In the genomic region with DNA sequence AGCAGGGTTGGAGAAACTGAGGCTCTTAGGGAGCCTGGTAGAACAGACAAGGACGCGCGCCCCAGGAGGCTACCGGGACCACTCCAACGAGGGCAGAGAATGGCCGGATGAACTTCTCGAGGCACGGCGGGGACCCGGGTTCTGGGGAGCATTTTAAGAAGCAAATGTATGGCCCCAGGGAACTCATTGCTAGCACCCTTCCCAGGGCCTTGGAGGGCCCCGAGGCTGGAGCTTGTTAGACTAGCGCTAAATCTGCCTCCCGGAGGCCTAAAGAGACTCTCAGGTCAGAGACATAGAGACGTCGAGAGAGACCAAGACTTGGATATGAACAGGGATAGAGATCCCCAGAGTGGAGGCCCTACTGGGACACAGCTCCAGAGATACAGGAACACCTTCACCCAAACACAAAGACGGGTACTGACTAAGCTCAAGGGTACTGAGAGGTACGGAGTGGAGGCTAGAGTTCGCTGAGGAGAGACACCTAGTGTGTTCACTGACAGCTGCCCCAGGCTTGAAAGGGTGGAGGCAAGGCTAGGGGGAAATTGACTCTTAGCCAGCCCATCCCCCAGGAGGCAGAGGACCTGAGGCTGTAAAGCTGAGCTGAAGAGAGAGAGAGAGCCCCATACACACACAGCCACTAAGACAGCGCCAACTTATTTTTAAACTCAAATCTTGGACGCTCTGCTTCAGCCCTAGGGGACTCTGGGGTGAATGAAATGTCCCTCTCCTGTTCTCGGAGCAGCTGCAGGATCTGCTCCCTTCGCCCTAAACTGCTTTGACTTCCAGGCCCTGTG, we compare ENCODE assay signal across 8 mouse cellular contexts. TPM values are rescaled to one million over a fixed set of nuclear protein-coding genes. Genes with fewer than 3 reads are reported as not detected.
DNase-seq lines count a peak whose midpoint lies in the region; ATAC-seq and TF ChIP-seq lines count a peak whose summit lies in the region.

No protein-coding gene starts in this region.

- no peaks in the 10 kb centered on the region for H3K27me3 ChIP-seq in ES-Bruce4 (ENCODE audit: control insufficient read depth, insufficient read depth, low read length, poor library complexity, severe bottlenecking)
- no peaks in the 10 kb centered on the region for H3K27me3 ChIP-seq in forebrain, embryonic 11.5 days (ENCODE audit: control insufficient read depth, insufficient read depth, low read length)
- peaks cover 10% of the 10 kb centered on the region for H3K27me3 ChIP-seq in hindbrain, embryonic 11.5 days (ENCODE audit: control insufficient read depth, insufficient read depth, low read length)
- H3K27me3 ChIP-seq in stomach, embryonic 16.5 days (ENCODE audit: control insufficient read depth, insufficient read depth, low read length) = no peaks in the 10 kb centered on the region

- H3K9me3 ChIP-seq in ES-Bruce4 (replicated peaks; ENCODE audit: control insufficient read depth, insufficient read depth, low read length, poor library complexity, severe bottlenecking) = no peaks in the 10 kb centered on the region
- H3K9me3 ChIP-seq in forebrain, embryonic 11.5 days (ENCODE audit: control insufficient read depth, low read length) = no peaks in the 10 kb centered on the region
- H3K9me3 ChIP-seq in hindbrain, embryonic 11.5 days (ENCODE audit: control insufficient read depth, low read length) = no peaks in the 10 kb centered on the region
- no peaks in the 10 kb centered on the region for H3K9me3 ChIP-seq in stomach, embryonic 16.5 days (replicated peaks; ENCODE audit: control insufficient read depth, low read length)

- H3K4me1 ChIP-seq in ES-Bruce4 (ENCODE audit: control insufficient read depth, insufficient read depth, low read length) = peaks cover 10% of the 10 kb centered on the region
- H3K4me1 ChIP-seq in forebrain, embryonic 11.5 days (replicated peaks; ENCODE audit: control insufficient read depth, insufficient read depth, low read length) = peaks cover 23% of the 10 kb centered on the region
- 0 out of 2 replicates have a peak, but pooled peaks cover 4% of the 10 kb centered on the region for H3K4me1 ChIP-seq in hindbrain, embryonic 11.5 days (replicated peaks; ENCODE audit: control insufficient read depth, insufficient read depth, low read length)
- H3K4me1 ChIP-seq in stomach, embryonic 16.5 days (ENCODE audit: control insufficient read depth, insufficient read depth, low read length) = peaks cover 39% of the 10 kb centered on the region

- 3% methylated on average over 22 of the region's 22 CpGs for WGBS in forebrain, embryonic 11.5 days
- WGBS in hindbrain, embryonic 11.5 days = 4% methylated on average over 22 of the region's 22 CpGs
- WGBS in stomach, embryonic 16.5 days = 6% methylated on average over 22 of the region's 22 CpGs

- H3K36me3 ChIP-seq in ES-Bruce4 (ENCODE audit: control insufficient read depth, insufficient read depth, low read length, poor library complexity, severe bottlenecking) = no peaks in the 10 kb centered on the region
- H3K36me3 ChIP-seq in forebrain, embryonic 11.5 days (ENCODE audit: control insufficient read depth, insufficient read depth, low read length) = no peaks in the 10 kb centered on the region
- no peaks in the 10 kb centered on the region for H3K36me3 ChIP-seq in hindbrain, embryonic 11.5 days (ENCODE audit: control insufficient read depth, insufficient read depth, low read length)
- 0 out of 2 replicates have a peak, but pooled peaks cover 4% of the 10 kb centered on the region for H3K36me3 ChIP-seq in stomach, embryonic 16.5 days (ENCODE audit: control insufficient read depth, insufficient read depth, low read length)

- peak; percentile 60; the same call in 1 of the 2 replicates for TF ChIP-seq EP300 in ES-Bruce4 (IDR thresholded peaks at IDR 0.05; ENCODE audit: insufficient read depth, low read depth, low read length)

- ATAC-seq in forebrain, embryonic 11.5 days (replicated peaks; ENCODE audit: low FRiP score) = no peak; the same call in 1 of the 2 replicates
- ATAC-seq in hindbrain, embryonic 11.5 days (ENCODE audit: low FRiP score) = no peak
- ATAC-seq in stomach, embryonic 16.5 days (ENCODE audit: insufficient read depth, low FRiP score) = 0 out of 2 replicates have a peak, but pooled peaks have one; percentile 2

- TF ChIP-seq CTCF in ES-Bruce4 (IDR thresholded peaks at IDR 0.05; ENCODE audit: low read depth, low read length) = no peak

- peak overlapping the region; percentile 72 for H3K4me3 ChIP-seq in ES-Bruce4 (ENCODE audit: low read depth, low read length)
- peak overlapping the region; percentile 72 for H3K4me3 ChIP-seq in forebrain, embryonic 11.5 days (ENCODE audit: low read depth, low read length)
- peak overlapping the region; percentile 62 for H3K4me3 ChIP-seq in hindbrain, embryonic 11.5 days (ENCODE audit: low read depth, low read length)
- H3K4me3 ChIP-seq in stomach, embryonic 16.5 days (replicated peaks; ENCODE audit: low read length) = peak overlapping the region; percentile 92

- no peak overlapping the region for H3K27ac ChIP-seq in ES-Bruce4 (ENCODE audit: insufficient read depth, low read length)
- H3K27ac ChIP-seq in forebrain, embryonic 11.5 days (ENCODE audit: low read depth, low read length) = no peak overlapping the region
- H3K27ac ChIP-seq in hindbrain, embryonic 11.5 days (ENCODE audit: low read depth, low read length) = 0 out of 2 replicates have a peak overlapping the region, but pooled peaks have one; percentile 47
- H3K27ac ChIP-seq in stomach, embryonic 16.5 days (ENCODE audit: low read length) = peak overlapping the region; percentile 95

- peak overlapping the region; percentile 98 for H3K4me2 ChIP-seq in forebrain, embryonic 11.5 days (ENCODE audit: low read depth, low read length, severe bottlenecking)
- peak overlapping the region; percentile 97 for H3K4me2 ChIP-seq in hindbrain, embryonic 11.5 days (replicated peaks; ENCODE audit: low read depth, low read length)
- peak overlapping the region; percentile 82 for H3K4me2 ChIP-seq in stomach, embryonic 16.5 days (ENCODE audit: low read depth, low read length)

- peak; percentile 44 for DNase-seq in adrenal gland, adult 2 months
- no peak for DNase-seq in adrenal gland, postnatal 4 days (ENCODE audit: low spot score in 2 of 2)
- no peak for DNase-seq in forebrain, embryonic 11.5 days (ENCODE audit: low spot score)
- peak; percentile 56 for DNase-seq in hindbrain, embryonic 11.5 days (ENCODE audit: low spot score)
- DNase-seq in lung, postnatal 4 days = peak; percentile 46 to 50
- no peak for DNase-seq in cerebellum, adult 9-11 months

- TF ChIP-seq POLR2A in ES-Bruce4 (IDR thresholded peaks at IDR 0.05; ENCODE audit: insufficient read depth, low read length) = no peak

- peak overlapping the region; percentile 85 for H3K9ac ChIP-seq in ES-Bruce4 (ENCODE audit: low read depth, poor library complexity, severe bottlenecking)
- peak overlapping the region; percentile 74 for H3K9ac ChIP-seq in forebrain, embryonic 11.5 days (ENCODE audit: low read length)
- H3K9ac ChIP-seq in hindbrain, embryonic 11.5 days (ENCODE audit: low read depth, low read length) = peak overlapping the region; percentile 65
- H3K9ac ChIP-seq in stomach, embryonic 16.5 days (ENCODE audit: low read length) = peak overlapping the region; percentile 97

RNA-seq across cellular contexts. Expression of a gene that starts 0.7 kb away (rescaled TPM):
- total RNA-seq in adrenal gland, adult 2 months (2021) = 10 to 100 TPM in 1 of 2 experiments, 1 to 10 TPM in 1; 6.6 to 15.7 TPM
- 23.6 and 27.6 TPM in 2 replicates for polyA plus RNA-seq in adrenal gland, adult 2 months (2012; rRNA removed)
- total RNA-seq in adrenal gland, postnatal 4 days (2021) = 10 to 100 TPM; 15.6 to 17.3 TPM
- 11.4 and 14.0 TPM in 2 replicates for polyA plus RNA-seq in ES-Bruce4 (2011; ENCODE audit: insufficient read depth, insufficient read length, low read depth, missing spikeins)
- 5.5 and 6.4 TPM in 2 replicates for polyA plus RNA-seq in forebrain, embryonic 11.5 days (2014; fragmentation: Nextera tagmentation; extraction: Ambion mirVana)
- 3.2 and 4.7 TPM in 2 replicates for polyA plus RNA-seq in hindbrain, embryonic 11.5 days (2014; fragmentation: Nextera tagmentation; extraction: Ambion mirVana)
- 10.1 and 10.8 TPM in 2 replicates for polyA plus RNA-seq in stomach, embryonic 16.5 days (2015; fragmentation: Nextera tagmentation; extraction: Ambion mirVana)

RNA-seq across cellular contexts. Expression of a gene that starts 7.8 kb away (rescaled TPM):
- 10 to 100 TPM; 33.4 to 33.5 TPM for total RNA-seq in adrenal gland, adult 2 months (2021)
- polyA plus RNA-seq in adrenal gland, adult 2 months (2012; rRNA removed) = 2.0 and 2.1 TPM in 2 replicates
- total RNA-seq in adrenal gland, postnatal 4 days (2021) = 10 to 100 TPM; 34.3 to 35.9 TPM
- polyA plus RNA-seq in ES-Bruce4 (2011; ENCODE audit: insufficient read depth, insufficient read length, low read depth, missing spikeins) = 56.9 and 60.4 TPM in 2 replicates
- polyA plus RNA-seq in forebrain, embryonic 11.5 days (2014; fragmentation: Nextera tagmentation; extraction: Ambion mirVana) = 55.3 and 63.2 TPM in 2 replicates
- polyA plus RNA-seq in hindbrain, embryonic 11.5 days (2014; fragmentation: Nextera tagmentation; extraction: Ambion mirVana) = 65.8 and 67.5 TPM in 2 replicates
- polyA plus RNA-seq in stomach, embryonic 16.5 days (2015; fragmentation: Nextera tagmentation; extraction: Ambion mirVana) = 85.7 and 88.8 TPM in 2 replicates

RNA-seq across cellular contexts. Expression of a gene that starts 13.3 kb away (rescaled TPM):
- total RNA-seq in adrenal gland, adult 2 months (2021) = 10 to 100 TPM; 30.6 to 40.0 TPM
- polyA plus RNA-seq in adrenal gland, adult 2 months (2012; rRNA removed) = 2.8 and 3.8 TPM in 2 replicates
- 10 to 100 TPM; 58.4 to 62.7 TPM for total RNA-seq in adrenal gland, postnatal 4 days (2021)
- 110 and 127 TPM in 2 replicates for polyA plus RNA-seq in ES-Bruce4 (2011; ENCODE audit: insufficient read depth, insufficient read length, low read depth, missing spikeins)
- polyA plus RNA-seq in forebrain, embryonic 11.5 days (2014; fragmentation: Nextera tagmentation; extraction: Ambion mirVana) = 218 and 220 TPM in 2 replicates
- polyA plus RNA-seq in hindbrain, embryonic 11.5 days (2014; fragmentation: Nextera tagmentation; extraction: Ambion mirVana) = 197 and 210 TPM in 2 replicates
- polyA plus RNA-seq in stomach, embryonic 16.5 days (2015; fragmentation: Nextera tagmentation; extraction: Ambion mirVana) = 114 and 118 TPM in 2 replicates

RNA-seq across cellular contexts. Expression of a gene that starts 40.4 kb away (rescaled TPM):
- total RNA-seq in adrenal gland, adult 2 months (2021) = 10 to 100 TPM; 20.1 to 26.0 TPM
- 11.9 and 16.3 TPM in 2 replicates for polyA plus RNA-seq in adrenal gland, adult 2 months (2012; rRNA removed)
- total RNA-seq in adrenal gland, postnatal 4 days (2021) = 10 to 100 TPM; 25.2 to 32.0 TPM
- 21.7 and 27.0 TPM in 2 replicates for polyA plus RNA-seq in ES-Bruce4 (2011; ENCODE audit: insufficient read depth, insufficient read length, low read depth, missing spikeins)
- 34.1 and 36.8 TPM in 2 replicates for polyA plus RNA-seq in forebrain, embryonic 11.5 days (2014; fragmentation: Nextera tagmentation; extraction: Ambion mirVana)
- 24.9 and 32.3 TPM in 2 replicates for polyA plus RNA-seq in hindbrain, embryonic 11.5 days (2014; fragmentation: Nextera tagmentation; extraction: Ambion mirVana)
- polyA plus RNA-seq in stomach, embryonic 16.5 days (2015; fragmentation: Nextera tagmentation; extraction: Ambion mirVana) = 33.0 and 35.8 TPM in 2 replicates

RNA-seq across cellular contexts. Expression of a gene that starts 44.6 kb away (rescaled TPM):
- under 1 TPM in 1 of 2 experiments, not detected in 1; 0.10 TPM for total RNA-seq in adrenal gland, adult 2 months (2021)
- 0.15 and 0.26 TPM in 2 replicates for polyA plus RNA-seq in adrenal gland, adult 2 months (2012; rRNA removed)
- under 1 TPM; 0.23 to 0.34 TPM for total RNA-seq in adrenal gland, postnatal 4 days (2021)
- 12.8 and 14.9 TPM in 2 replicates for polyA plus RNA-seq in ES-Bruce4 (2011; ENCODE audit: insufficient read depth, insufficient read length, low read depth, missing spikeins)
- 8.6 and 11.7 TPM in 2 replicates for polyA plus RNA-seq in forebrain, embryonic 11.5 days (2014; fragmentation: Nextera tagmentation; extraction: Ambion mirVana)
- 17.4 and 18.8 TPM in 2 replicates for polyA plus RNA-seq in hindbrain, embryonic 11.5 days (2014; fragmentation: Nextera tagmentation; extraction: Ambion mirVana)
- 0.13 and 0.14 TPM in 2 replicates for polyA plus RNA-seq in stomach, embryonic 16.5 days (2015; fragmentation: Nextera tagmentation; extraction: Ambion mirVana)

Comparison
In these comparisons a context has a peak if more than half of its experiments do, and no peak if none do; other contexts are left out.
1. DNase-seq: peak in adrenal gland, adult 2 months (single experiment), hindbrain, embryonic 11.5 days (single experiment) and lung, postnatal 4 days (2 of 2); none in adrenal gland, postnatal 4 days (0 of 2), forebrain, embryonic 11.5 days (single experiment) and cerebellum, adult 9-11 months (single experiment).
2. H3K27ac ChIP-seq: peak in hindbrain, embryonic 11.5 days (single experiment) and stomach, embryonic 16.5 days (single experiment); none in ES-Bruce4 (single experiment) and forebrain, embryonic 11.5 days (single experiment).
3. RNA of a gene that starts 7.8 kb away (polyA plus RNA-seq): 85.7 to 88.8 TPM in stomach, embryonic 16.5 days, 65.8 to 67.5 TPM in hindbrain, embryonic 11.5 days, 55.3 to 63.2 TPM in forebrain, embryonic 11.5 days and 56.9 to 60.4 TPM in ES-Bruce4; 2.0 to 2.1 TPM in adrenal gland, adult 2 months; every median in the first group is over 10 times any median in the second.
4. RNA of a gene that starts 13.3 kb away (polyA plus RNA-seq): 218 to 220 TPM in forebrain, embryonic 11.5 days, 197 to 210 TPM in hindbrain, embryonic 11.5 days, 110 to 127 TPM in ES-Bruce4 and 114 to 118 TPM in stomach, embryonic 16.5 days; 2.8 to 3.8 TPM in adrenal gland, adult 2 months; every median in the first group is over 10 times any median in the second.
5. Peak in every context shown above with its lines, with median percentiles within 50 percentile points of each other: H3K4me3 ChIP-seq, H3K9ac ChIP-seq and H3K4me2 ChIP-seq.